ENCODE assay signal across 8 mouse cellular contexts in the genomic region with DNA sequence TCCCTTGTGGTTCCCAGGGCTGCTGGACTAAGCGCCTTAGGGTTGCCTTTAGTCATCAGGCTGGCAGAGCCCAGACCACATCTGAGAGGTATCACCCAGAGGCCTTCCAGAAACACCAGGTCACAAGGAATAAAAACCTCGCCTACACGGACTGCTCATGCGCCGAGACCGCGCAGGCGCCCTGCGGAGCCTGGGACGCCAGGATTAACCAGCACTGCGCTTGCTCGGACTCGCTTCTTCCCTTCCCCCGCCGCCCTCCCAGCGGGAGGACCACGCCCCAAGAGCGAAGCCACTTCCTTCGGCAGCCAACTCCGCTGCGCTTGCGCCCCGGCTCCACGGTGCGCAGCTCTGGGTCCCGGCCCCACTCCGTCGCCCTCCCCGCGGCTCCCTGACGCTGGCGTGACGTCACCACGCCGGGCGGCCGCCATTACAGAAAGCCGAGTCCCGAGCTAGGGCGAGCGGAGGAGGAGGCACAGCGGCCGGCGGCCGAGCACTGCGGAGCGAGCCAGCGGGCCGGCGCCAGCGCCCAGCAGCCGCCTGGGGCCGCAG. TPM values are rescaled to one million over a fixed set of nuclear protein-coding genes. Genes with fewer than 3 reads are reported as not detected.
A peak's percentile ranks its signal among the peaks of the same experiment; 100 is the strongest.
DNase-seq lines count a peak whose midpoint lies in the region; ATAC-seq lines count a peak whose summit lies in the region.

Gene Ppp2ca, plus strand, starts transcription at position 284 of the 549 bp plus-strand sequence.

- peak; percentile 96 for ATAC-seq in megakaryocyte progenitor cell, adult 5-6 weeks (replicated peaks; ENCODE audit: poor library complexity)

- DNase-seq in adipocyte (ENCODE audit: low spot score): peak; percentile 99
- peak; percentile 99 for DNase-seq in embryo, embryonic 10 days (ENCODE audit: low spot score)
- peak; percentile 98 for DNase-seq in gastrocnemius, postnatal 10 days
- DNase-seq in induced T-regulatory cell, adult 2 months (ENCODE audit: low read depth): peak; percentile 99
- DNase-seq in left cerebral cortex, adult 9 months (ENCODE audit: low spot score in 2 of 2): peak; percentile 98
- DNase-seq in right cerebral cortex, postnatal 14 days: peak; percentile 97
- DNase-seq in urinary bladder, postnatal 36 days (ENCODE audit: low spot score in 2 of 2): peak; percentile 95 to 99

RNA-seq across cellular contexts. Expression of gene Ppp2ca, which starts in this region (rescaled TPM):
- total RNA-seq in gastrocnemius, postnatal 10 days (2021): 10 to 100 TPM; 46.2 to 50.1 TPM
- total RNA-seq in megakaryocyte progenitor cell, adult 5-6 weeks (2015): 83.7 and 92.7 TPM in 2 replicates
- total RNA-seq in megakaryocyte progenitor cell, adult 5-6 weeks (2017): 94.4 and 99.1 TPM in 2 replicates

Comparison
In these comparisons a context has a peak if more than half of its experiments do, and no peak if none do; other contexts are left out.
1. Peak in every context shown above with its lines: DNase-seq and ATAC-seq.